In the genomic region with DNA sequence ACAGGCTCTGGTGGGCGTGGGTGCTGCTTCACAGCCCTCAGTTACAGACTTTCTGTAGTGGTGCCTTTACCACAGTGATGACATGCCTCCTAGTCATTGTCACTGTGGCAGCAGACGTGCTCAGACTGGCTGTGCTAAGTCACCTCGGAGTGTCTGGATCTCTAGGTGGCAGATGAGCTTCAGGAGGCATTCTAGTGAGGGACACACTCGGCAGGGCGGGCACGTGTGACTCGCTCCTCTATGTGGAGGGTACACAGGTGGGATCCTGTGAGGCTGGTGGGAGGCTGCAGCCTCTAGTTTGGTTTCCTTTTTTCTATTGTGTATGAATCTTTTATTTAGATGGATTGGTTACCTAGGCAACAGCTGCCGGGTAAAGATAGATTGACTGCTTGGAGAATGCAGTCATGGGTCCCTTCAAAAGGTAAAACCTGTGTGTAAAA, we compare ENCODE assay signal across 12 mouse cellular contexts. TPM values are rescaled to one million over a fixed set of nuclear protein-coding genes. Genes with fewer than 3 reads are reported as not detected.
DNase-seq lines count a peak whose midpoint lies in the region; ATAC-seq lines count a peak whose summit lies in the region.
"Had no signal": no experiment of that assay in that cellular context is flagged by ENCODE, and none has a peak within 500 bp of the region (broad histone marks: within the 10 kb centered on the region; RNA-seq: fewer than 3 reads in every experiment).

No protein-coding gene starts in this region.

- no peak overlapping the region for H3K4me3 ChIP-seq in hindbrain, embryonic 13.5 days
- H3K4me3 ChIP-seq in midbrain, embryonic 16.5 days (ENCODE audit: low read depth, low read length), result no peak overlapping the region
- H3K4me3 ChIP-seq: myocyte had no signal

- H3K9me3 ChIP-seq in hindbrain, embryonic 13.5 days, result no peaks in the 10 kb centered on the region
- H3K9me3 ChIP-seq in midbrain, embryonic 16.5 days (replicated peaks; ENCODE audit: control insufficient read depth, low read length, poor library complexity, severe bottlenecking), result no peaks in the 10 kb centered on the region

- H3K4me1 ChIP-seq in hindbrain, embryonic 13.5 days (replicated peaks), result peaks cover 27% of the 10 kb centered on the region
- peaks cover 23% of the 10 kb centered on the region for H3K4me1 ChIP-seq in midbrain, embryonic 16.5 days (ENCODE audit: control insufficient read depth, insufficient read depth, low read length)

- 0 out of 2 replicates have a peak, but pooled peaks have one; percentile 36 for ATAC-seq in hindbrain, embryonic 13.5 days (ENCODE audit: low FRiP score)
- ATAC-seq in midbrain, embryonic 16.5 days, result peak; percentile 83

- no peak overlapping the region for H3K4me2 ChIP-seq in hindbrain, embryonic 13.5 days
- H3K4me2 ChIP-seq in midbrain, embryonic 16.5 days (ENCODE audit: low read length), result peak overlapping the region; percentile 26; the same call in 1 of the 2 replicates

- H3K36me3 ChIP-seq in hindbrain, embryonic 13.5 days, result peaks cover 6% of the 10 kb centered on the region; the same call in 1 of the 2 replicates
- H3K36me3 ChIP-seq in midbrain, embryonic 16.5 days (ENCODE audit: control insufficient read depth, insufficient read depth, low read length), result no peaks in the 10 kb centered on the region

- DNase-seq in layer of hippocampus, postnatal 36 days, result peak; percentile 25 to 30
- no peak for DNase-seq in layer of hippocampus, adult 8-10 months (ENCODE audit: low spot score in 2 of 2)
- peak; percentile 30 for DNase-seq in embryo, embryonic 10.5 days (ENCODE audit: low spot score)
- DNase-seq in lung, postnatal 10 days, result no peak
- no peak for DNase-seq in urinary bladder, postnatal 14 days (ENCODE audit: low spot score)
- DNase-seq: heart, adult 18-20 months; lung, adult 2 months had no signal

- H3K27ac ChIP-seq in hindbrain, embryonic 13.5 days, result peak overlapping the region; percentile 69
- H3K27ac ChIP-seq in midbrain, embryonic 16.5 days (ENCODE audit: low read length), result peak overlapping the region; percentile 87

- 46% methylated on average over 8 of the region's 8 CpGs for WGBS in hindbrain, embryonic 13.5 days
- 26% methylated on average over 8 of the region's 8 CpGs for WGBS in midbrain, embryonic 16.5 days

- no peaks in the 10 kb centered on the region for H3K27me3 ChIP-seq in hindbrain, embryonic 13.5 days
- no peaks in the 10 kb centered on the region for H3K27me3 ChIP-seq in midbrain, embryonic 16.5 days (ENCODE audit: control insufficient read depth, insufficient read depth, low read depth, low read length)

- H3K9ac ChIP-seq in hindbrain, embryonic 13.5 days, result peak overlapping the region; percentile 46; the same call in 1 of the 2 replicates
- peak overlapping the region; percentile 39; the same call in 1 of the 2 replicates for H3K9ac ChIP-seq in midbrain, embryonic 16.5 days (ENCODE audit: low read depth, low read length)

RNA-seq across cellular contexts. Expression of a gene that starts 16.3 kb away (rescaled TPM):
- 10 to 100 TPM; 14.1 to 16.0 TPM for total RNA-seq in layer of hippocampus, postnatal 36 days (2021)
- total RNA-seq in layer of hippocampus, adult 8-10 months (2022), result 10 to 100 TPM; 15.7 to 19.1 (median 17.9) TPM
- 0.91 and 1.9 TPM in 2 replicates for polyA plus RNA-seq in hindbrain, embryonic 13.5 days (2015; fragmentation: Nextera tagmentation; extraction: Ambion mirVana)
- polyA plus RNA-seq in midbrain, embryonic 16.5 days (2015; fragmentation: Nextera tagmentation; extraction: Ambion mirVana), result 2.1 and 2.3 TPM in 2 replicates
- polyA plus RNA-seq: activated CD4-positive, CD25-positive, alpha-beta regulatory T cell, adult 4 months had no signal

RNA-seq across cellular contexts. Expression of a gene that starts 45.4 kb away (rescaled TPM):
- 10 to 100 TPM; 81.3 to 83.1 TPM for total RNA-seq in layer of hippocampus, postnatal 36 days (2021)
- total RNA-seq in layer of hippocampus, adult 8-10 months (2022), result 10 to 100 TPM; 76.4 to 84.5 (median 78.2) TPM
- polyA plus RNA-seq in hindbrain, embryonic 13.5 days (2015; fragmentation: Nextera tagmentation; extraction: Ambion mirVana), result 12.9 and 13.4 TPM in 2 replicates
- 11.3 and 11.7 TPM in 2 replicates for polyA plus RNA-seq in midbrain, embryonic 16.5 days (2015; fragmentation: Nextera tagmentation; extraction: Ambion mirVana)

RNA-seq across cellular contexts. Expression of a gene that starts 52.7 kb away (rescaled TPM):
- total RNA-seq in layer of hippocampus, postnatal 36 days (2021), result not detected
- under 1 TPM in 1 of 4 experiments, not detected in 3; 0.31 TPM for total RNA-seq in layer of hippocampus, adult 8-10 months (2022)
- polyA plus RNA-seq in hindbrain, embryonic 13.5 days (2015; fragmentation: Nextera tagmentation; extraction: Ambion mirVana), result 0.54 and 0.57 TPM in 2 replicates
- polyA plus RNA-seq in midbrain, embryonic 16.5 days (2015; fragmentation: Nextera tagmentation; extraction: Ambion mirVana), result 0.48 and 0.55 TPM in 2 replicates
- total RNA-seq: heart, adult 18-20 months had no signal
- polyA plus RNA-seq: lung, adult 2 months; small intestine, adult 2 months had no signal

Comparison
In these comparisons a context has a peak if more than half of its experiments do, and no peak if none do; other contexts are left out.
1. DNase-seq: peak in layer of hippocampus, postnatal 36 days (2 of 2) and embryo, embryonic 10.5 days (single experiment); none in layer of hippocampus, adult 8-10 months (0 of 2), lung, postnatal 10 days (single experiment) and urinary bladder, postnatal 14 days (single experiment).